Mouse (Mus musculus): ENCODE measurements around the gene Faim2.

DNA sequence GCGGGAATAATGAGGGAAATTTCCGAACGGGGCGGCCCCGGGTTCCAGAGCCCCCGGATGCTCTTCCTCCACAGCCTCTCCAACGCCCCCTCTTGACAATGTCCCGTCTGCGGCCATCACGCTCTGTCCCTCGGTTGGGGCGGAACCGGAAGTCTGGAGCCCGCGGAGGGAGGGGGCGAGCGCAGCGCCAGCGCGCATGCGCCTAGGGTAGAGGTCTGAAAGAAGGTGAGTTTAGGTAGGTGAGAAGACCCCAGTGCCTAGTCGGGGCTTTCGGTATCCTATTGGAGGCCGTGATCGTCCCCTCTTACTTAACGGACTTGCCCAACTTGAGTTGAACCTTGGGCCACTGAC lies 53.4 kb downstream of the Faim2 start, which contains the start of gene Bcdin3d:
- TF ChIP-seq TAL1 (IDR thresholded peaks at IDR 0.05; ENCODE audit: low read length): no peak
- no peak for TF ChIP-seq GATA1 (IDR thresholded peaks at IDR 0.05; ENCODE audit: low read length)
